Mouse (Mus musculus) gastrocnemius, postnatal 36 days (tissue): ENCODE measurements around the gene Faim. TPM values are rescaled to one million over a fixed set of nuclear protein-coding genes. Genes with fewer than 3 reads are reported as not detected.
A peak's percentile ranks its signal among the peaks of the same experiment; 100 is the strongest.

Experiments used
- DNase-seq, 2 experiments: peaks; one replicate each; pipeline ENCODE4 v3.0.0; 2022
- intact Hi-C: fragments of 180-260 bp; cut with DNase I; formaldehyde crosslinking; loops from one replicate; pipeline ENCODE4 v1.15.1; 2025
- long read RNA-seq, 2 experiments: library from polyadenylated mRNA; stranded (forward); transcript quantifications; one replicate each; pipeline ENCODE4 v2.0.0; 2021
- total RNA-seq, 2 experiments: library from RNA; stranded (reverse); gene quantifications; 2 replicates each; pipeline ENCODE4 v1.2.3; 2021

Faim gene
- 1 to 10 TPM; 1.4 to 1.8 TPM for total RNA-seq
- long read RNA-seq, experiment 1, partial matches to known transcripts: 0 of 3 reads
- long read RNA-seq, experiment 1, other reads (novel, unspliced or antisense): 0 of 3 reads
- long read RNA-seq, experiment 2, partial matches to known transcripts: 1 of 4 reads
- long read RNA-seq, experiment 2, other reads (novel, unspliced or antisense): 0 of 4 reads

- peak; percentile 100 for DNase-seq
- intact Hi-C loops: no loop called here
These were observed at the start of gene Faim for GRCm38 (mm10) chr9:98985800-98986475. Gene Faim (plus strand): TSS chr9:98986373.

- intact Hi-C loops: loop anchor here (2.0 kb wide), 1 partner anchor 324 kb away; no protein-coding TSS in a partner anchor
- no peak for DNase-seq
These were observed 46.9 kb upstream of the Faim start for GRCm38 (mm10) chr9:98939290-98939689.

GRCm38 (mm10) chr9:98952171-98953050 lies 33.8 kb upstream of the Faim start:
- DNase-seq: no peak
- intact Hi-C loops: no loop called here

- no peak for DNase-seq
- intact Hi-C loops: no loop called here
These were observed 32.9 kb upstream of the Faim start for GRCm38 (mm10) chr9:98953291-98953690.

- DNase-seq: no peak
- intact Hi-C loops: no loop called here
These were observed 32.3 kb upstream of the Faim start for GRCm38 (mm10) chr9:98953830-98954229.

GRCm38 (mm10) chr9:98954391-98955102 lies 31.6 kb upstream of the Faim start:
- DNase-seq: no peak
- intact Hi-C loops: no loop called here

GRCm38 (mm10) chr9:98955103-98955715 lies 31.0 kb upstream of the Faim start, which contains the start of gene Foxl2:
Gene Foxl2 (plus strand): TSS chr9:98955288.
- DNase-seq: no peak
- intact Hi-C loops: no loop called here

- intact Hi-C loops: no loop called here
- DNase-seq: peak in 1 of 2 experiments; percentile 24
These were observed 30.4 kb upstream of the Faim start for GRCm38 (mm10) chr9:98955716-98956224.

- intact Hi-C loops: no loop called here
- peak in 1 of 2 experiments; percentile 31 for DNase-seq
These were observed 29.4 kb upstream of the Faim start for GRCm38 (mm10) chr9:98956591-98957381.

GRCm38 (mm10) chr9:98957751-98958351 lies 28.3 kb upstream of the Faim start:
- intact Hi-C loops: no loop called here
- DNase-seq: no peak

- no peak for DNase-seq
- intact Hi-C loops: no loop called here
These were observed 27.5 kb upstream of the Faim start for GRCm38 (mm10) chr9:98958628-98959027.

GRCm38 (mm10) chr9:98959851-98960250 lies 26.3 kb upstream of the Faim start:
- no peak for DNase-seq
- intact Hi-C loops: loop anchor here (10.0 kb wide), 1 partner anchor 345 kb away; no protein-coding TSS in a partner anchor

- intact Hi-C loops: loop anchor here (10.0 kb wide), 1 partner anchor 346 kb away; no protein-coding TSS in a partner anchor
These were observed 25.8 kb upstream of the Faim start for GRCm38 (mm10) chr9:98960348-98960747.

GRCm38 (mm10) chr9:98961591-98962477 lies 24.3 kb upstream of the Faim start:
- intact Hi-C loops: loop anchor here (10.0 kb wide), 1 partner anchor 347 kb away; no protein-coding TSS in a partner anchor
- DNase-seq: no peak

More at GRCm38 (mm10) chr9:98960348-98960747, 25.8 kb upstream of the Faim start:
- DNase-seq: no peak

GRCm38 (mm10) chr9:98962478-98963142 lies 23.6 kb upstream of the Faim start:
- intact Hi-C loops: loop anchor here (10.0 kb wide), 1 partner anchor 348 kb away; no protein-coding TSS in a partner anchor
- DNase-seq: no peak

- intact Hi-C loops: loop anchor here (10.0 kb wide), 1 partner anchor 349 kb away; no protein-coding TSS in a partner anchor
- DNase-seq: no peak
These were observed 22.5 kb upstream of the Faim start for GRCm38 (mm10) chr9:98963661-98964060.

GRCm38 (mm10) chr9:98965084-98965483 lies 21.1 kb upstream of the Faim start:
- DNase-seq: no peak
- intact Hi-C loops: loop anchor here (10.0 kb wide), 1 partner anchor 350 kb away; no protein-coding TSS in a partner anchor
